Mouse (Mus musculus): ENCODE measurements around the gene Hmgcl. TPM values are rescaled to one million over a fixed set of nuclear protein-coding genes. Genes with fewer than 3 reads are reported as not detected.

The Hmgcl gene
- total RNA-seq (2022), result 10 to 100 TPM; 34.6 to 39.1 (median 37.6) TPM

DNA sequence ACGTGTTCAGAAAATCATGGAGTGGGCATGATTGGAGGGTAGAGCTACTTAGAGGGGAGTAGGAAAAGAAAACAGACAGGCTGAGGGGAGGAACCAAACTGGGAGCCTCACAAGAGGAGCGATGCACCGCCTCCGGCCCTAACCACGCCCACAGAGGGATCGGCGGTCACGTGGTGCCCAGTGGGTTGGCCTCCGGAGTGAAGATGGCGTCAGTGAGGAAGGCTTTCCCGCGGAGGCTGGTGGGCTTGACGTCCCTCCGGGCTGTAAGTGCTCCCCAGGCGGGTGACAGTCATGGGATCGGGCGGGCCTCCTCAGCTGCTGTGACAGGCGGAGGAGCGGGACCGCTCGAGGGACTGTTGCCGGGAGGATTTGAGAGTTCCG, at the start of gene Hmgcl:
Hmgcl (plus strand) TSS at position 171 of the 381 bp plus-strand sequence.
- peak; percentile 93 for DNase-seq (ENCODE audit: low spot score in 2 of 2)

DNA sequence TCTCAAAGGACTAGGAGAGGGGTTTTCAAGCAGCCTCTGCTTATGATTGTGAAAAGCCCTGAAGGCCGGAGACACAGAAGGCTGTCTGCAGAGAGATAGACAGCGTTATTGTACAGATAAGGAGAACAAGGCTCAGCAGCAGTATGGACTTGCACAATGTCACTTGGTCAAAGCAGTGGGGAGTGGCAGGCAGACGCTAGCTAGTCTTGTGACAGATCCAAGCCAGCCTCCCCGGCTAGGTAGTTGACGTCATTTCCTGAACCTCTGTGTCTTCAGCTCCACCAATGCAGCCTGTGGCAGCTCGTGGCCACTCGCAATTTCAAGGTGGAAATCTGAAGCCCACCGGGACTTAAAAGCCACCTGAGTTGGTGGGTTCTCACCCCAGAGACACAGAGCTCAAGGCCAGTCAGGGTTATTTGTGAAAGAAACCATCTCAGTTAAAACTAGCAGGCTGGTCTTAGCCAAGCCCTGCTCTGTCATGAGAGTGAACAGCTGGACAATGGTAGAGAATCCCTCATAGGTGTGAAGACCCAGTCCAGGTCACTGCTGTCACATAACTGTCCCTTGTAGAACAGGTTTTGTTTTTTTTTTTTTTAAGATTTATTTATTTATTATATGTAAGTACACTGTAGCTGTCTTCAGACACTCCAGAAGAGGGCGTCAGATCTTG, 47.7 kb upstream of the Hmgcl start:
- no peak for DNase-seq (ENCODE audit: low spot score in 2 of 2)

DNA sequence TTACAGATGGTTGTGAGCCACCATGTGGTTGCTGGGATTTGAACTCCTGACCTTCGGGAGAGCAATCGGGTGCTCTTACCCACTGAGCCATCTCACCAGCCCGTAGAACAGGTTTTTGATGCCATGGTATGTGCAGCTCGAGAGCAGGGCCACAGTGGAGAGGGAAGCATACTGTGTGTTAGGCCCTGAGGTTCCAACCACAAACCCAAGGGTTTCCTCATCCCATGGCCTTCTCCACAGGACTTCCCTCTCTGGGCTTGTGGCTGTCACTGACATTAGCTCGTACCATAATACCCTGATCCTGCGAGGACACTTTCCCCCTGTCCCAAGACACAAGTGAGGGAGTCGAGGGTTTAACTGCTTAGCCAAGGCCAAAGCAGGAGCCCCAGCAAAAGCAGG, 47.2 kb upstream of the Hmgcl start:
- DNase-seq (ENCODE audit: low spot score in 2 of 2), result no peak

DNA sequence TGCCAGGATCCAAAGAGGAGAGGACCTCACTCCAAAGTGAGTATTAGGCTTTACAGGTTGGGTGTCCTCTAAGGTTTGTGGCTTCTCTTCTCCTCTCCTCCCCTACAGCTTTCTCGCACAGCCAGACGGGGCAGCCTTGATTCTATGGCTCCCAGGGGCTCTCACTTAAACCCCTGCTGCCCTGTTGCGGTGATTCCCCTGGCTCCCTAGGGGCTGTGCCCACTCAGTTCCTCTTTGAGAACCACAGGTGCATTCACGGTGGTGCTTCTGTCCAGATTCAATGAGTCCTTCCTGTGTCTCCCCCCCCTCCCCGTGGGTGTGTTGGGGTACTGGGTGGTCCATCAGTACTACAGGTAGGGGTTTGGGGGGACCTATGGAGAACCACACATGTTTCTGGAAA, 46.2 kb upstream of the Hmgcl start:
- DNase-seq (ENCODE audit: low spot score in 2 of 2), result no peak

DNA sequence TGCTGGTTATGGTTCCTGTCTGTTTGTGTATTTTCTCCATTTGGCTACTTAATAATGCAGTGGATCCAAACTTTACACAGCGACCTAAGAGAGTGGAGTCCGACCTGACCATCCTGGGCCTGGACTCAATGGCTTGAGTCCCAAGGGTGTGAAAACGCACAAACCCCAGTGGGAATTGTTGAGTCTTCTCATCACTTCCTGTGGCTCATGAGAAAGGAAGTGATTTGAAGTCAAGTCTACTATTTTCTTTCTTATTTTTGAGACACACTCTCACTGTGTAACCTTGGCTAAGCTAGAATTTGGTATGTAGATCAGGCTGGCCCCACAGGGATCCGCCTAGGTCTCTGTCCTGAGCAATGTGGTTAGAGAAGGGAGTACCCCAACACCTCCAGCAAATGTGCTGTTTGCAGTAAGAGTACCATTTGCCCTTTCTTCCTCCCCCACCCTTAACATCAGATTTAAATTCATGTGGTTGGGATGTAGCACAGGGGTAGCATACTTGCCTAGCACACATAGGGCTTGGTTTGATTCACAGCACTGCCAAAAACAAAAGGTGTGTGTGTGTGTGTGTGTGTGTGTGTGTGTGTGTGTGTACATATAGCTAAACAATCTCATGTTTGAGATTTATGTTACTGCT, 43.5 kb upstream of the Hmgcl start:
- DNase-seq (ENCODE audit: low spot score in 2 of 2), result no peak

DNA sequence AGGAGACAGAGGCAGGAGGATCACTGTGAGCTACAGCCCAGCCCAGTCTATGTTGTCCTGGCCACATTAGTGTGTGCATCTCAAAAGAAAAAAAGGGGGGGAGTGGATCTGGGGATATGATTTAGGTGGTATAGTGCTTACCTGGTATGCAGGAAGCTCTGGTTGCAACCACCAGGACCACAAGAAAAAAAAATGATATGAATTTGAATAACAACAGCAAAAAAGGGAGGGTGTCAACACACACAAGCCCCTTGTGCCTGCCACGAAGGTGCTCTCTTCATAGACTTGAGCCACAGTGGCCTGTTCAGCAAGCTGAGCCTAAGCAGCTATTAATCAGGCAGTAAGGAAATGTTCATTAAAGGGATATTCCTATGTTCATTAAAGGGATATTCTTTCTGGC, 41.4 kb upstream of the Hmgcl start:
- no peak for DNase-seq (ENCODE audit: low spot score in 2 of 2)

DNA sequence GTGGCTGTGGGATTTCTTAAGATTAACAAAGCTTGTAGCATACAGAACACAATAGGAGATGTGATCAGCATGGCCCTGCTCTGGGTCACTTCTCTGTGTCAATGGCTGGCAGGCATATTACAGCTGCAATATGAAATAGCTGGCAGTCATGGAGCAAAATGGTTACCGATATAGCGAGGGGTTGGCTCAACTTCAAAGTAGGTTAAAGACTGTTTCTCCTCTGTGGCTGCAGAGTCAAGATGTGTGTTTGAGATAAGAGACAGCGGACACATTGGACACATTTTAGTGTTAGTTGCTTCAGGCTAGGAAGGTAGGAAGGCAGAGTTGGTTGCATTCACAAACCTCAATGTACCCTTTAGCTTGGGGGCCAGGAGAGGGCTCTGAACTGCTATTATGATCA, 39.6 kb upstream of the Hmgcl start:
- no peak for DNase-seq (ENCODE audit: low spot score in 2 of 2)

DNA sequence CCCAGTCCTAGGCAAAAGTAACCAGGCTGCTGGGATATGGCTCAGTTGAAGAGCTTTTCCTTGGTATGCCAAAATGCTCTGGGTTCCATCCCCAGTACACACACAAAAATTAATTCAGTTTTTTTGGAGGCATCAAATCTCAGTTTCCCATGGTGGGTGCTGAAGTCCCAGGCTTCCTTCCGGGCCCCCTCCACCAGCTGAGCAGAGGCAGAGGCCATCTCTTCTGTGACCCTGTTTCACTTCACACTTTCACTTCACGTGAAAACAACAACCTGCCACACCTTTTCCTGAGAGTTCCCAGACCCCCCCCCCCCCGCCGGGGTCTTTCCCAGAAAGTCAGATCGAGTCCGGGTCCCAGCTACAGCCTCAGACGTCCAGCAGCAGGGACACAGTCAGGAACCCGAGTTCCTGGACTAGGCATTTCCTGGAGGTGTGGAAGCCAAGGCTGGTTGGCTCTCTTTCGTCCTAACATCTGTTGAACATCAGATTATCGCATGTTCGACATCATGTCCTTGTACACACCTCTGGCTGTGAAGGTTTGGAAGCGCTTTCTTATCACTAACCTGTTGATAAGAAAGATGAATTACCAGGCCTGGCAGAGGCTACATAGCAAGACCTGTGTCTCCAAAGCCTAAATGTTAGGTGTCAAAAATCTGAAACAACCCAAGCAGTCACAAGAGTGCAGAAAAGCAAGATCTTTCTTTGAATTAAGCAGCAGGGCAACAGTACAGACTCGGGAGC, 36.8 kb upstream of the Hmgcl start:
- DNase-seq (ENCODE audit: low spot score in 2 of 2), result no peak

DNA sequence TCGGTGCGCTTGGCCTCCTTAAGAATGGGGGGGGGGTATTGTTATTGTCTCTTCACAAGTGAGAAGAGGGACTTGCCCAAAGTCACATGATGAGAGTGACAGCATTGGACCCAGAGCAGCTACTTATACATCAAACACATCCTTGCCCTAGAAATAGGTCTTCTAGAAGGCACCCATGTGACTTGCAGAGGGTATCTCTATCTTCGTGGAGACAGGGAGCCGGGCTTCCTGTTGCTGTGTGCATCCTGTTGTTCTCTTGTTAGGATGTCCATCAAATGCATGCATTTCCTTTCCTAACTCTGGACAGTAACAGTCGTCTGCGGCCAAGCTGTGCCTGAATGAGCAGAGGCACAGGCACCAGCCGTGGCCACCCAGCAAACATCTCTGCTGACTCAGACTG, 34.7 kb upstream of the Hmgcl start:
- no peak for DNase-seq (ENCODE audit: low spot score in 2 of 2)

DNA sequence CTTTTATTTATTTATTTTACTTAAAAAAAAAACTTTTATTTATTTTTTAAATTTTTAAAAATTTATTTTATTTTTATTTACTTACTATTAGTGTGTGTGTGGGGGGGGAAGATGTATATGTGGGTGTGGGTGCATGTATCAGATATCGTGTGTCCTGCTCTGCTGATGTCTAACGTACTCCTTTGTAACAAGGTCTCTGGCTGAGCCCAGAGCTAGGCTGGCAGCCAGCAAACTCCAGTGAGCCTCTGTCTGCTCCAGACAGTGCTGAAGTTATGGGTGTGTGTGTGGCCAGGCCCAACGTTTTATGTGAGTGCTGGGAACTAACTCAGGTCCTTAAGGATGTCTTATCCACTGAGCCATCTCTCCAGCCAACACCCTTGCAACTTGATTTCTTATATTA, 34.1 kb upstream of the Hmgcl start:
- DNase-seq (ENCODE audit: low spot score in 2 of 2), result no peak

DNA sequence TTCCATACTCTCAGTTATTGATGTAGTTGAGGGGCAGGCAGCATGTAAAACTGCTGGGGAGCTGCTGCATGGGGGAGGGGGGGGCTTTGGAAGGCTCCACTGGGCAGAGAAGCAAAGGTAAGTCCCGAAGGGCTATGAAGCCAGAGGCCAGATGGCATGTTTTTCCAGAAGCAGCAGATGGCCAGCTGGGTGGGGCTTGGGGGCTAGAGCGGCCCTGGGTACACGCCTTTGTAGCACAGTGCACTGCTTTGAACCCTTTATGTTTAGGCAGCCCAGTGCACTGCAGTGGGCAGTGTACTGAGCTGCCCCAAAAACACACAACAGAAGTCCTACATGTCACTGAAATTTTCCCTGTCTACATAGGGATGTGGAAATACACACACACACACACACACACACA, 33.4 kb upstream of the Hmgcl start:
- no peak for DNase-seq (ENCODE audit: low spot score in 2 of 2)

DNA sequence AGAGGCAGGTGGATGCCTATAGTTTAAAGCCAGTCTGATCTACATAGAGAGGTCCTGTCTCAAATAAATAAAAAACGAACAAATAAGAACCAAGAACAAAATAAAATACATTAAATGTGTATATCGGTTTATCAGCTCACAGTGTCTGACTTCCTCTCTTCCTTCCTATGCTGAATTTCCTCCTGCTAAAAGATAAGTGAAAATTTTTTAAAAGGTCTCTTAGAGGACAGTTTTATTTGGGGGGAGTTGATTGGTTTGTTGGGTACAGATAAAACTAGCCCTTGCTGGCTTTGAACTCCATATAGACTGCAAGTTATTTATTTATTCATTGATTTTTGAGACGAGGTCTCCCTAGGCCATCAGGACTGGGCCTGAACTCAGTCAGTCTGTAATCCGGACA, 32.8 kb upstream of the Hmgcl start:
- no peak for DNase-seq (ENCODE audit: low spot score in 2 of 2)

DNA sequence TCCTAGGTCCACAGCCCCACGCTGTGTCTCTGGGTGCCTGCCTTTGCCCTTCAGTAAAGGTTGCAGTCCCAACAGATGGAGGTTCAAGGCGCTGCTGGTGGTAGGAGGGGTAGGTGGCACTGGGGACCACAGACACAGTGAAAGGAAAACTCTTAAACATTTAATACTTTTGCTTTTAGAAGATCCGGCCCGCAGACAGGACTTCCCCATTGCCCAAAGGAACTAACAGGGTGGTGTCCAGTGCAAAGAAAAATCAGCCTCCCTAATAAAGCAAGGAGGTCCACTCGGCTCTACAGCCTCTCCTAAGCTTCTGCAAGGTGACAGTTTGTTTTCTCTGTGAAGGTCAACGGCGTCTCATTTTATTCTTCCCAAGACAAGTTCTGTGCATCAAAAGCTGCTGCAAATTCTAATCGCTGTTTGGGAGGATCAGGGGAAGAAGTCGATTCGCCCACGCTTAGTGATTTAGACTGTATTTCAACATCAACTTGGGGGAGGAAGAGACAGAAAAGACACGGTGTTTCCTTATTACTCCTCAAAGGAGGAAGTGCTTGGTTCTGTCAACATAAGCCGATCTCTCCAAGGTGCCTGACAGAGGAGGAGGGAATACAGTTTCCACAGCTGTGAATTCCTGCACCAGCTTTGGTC, 27.5 kb upstream of the Hmgcl start:
- no peak for DNase-seq (ENCODE audit: low spot score in 2 of 2)

DNA sequence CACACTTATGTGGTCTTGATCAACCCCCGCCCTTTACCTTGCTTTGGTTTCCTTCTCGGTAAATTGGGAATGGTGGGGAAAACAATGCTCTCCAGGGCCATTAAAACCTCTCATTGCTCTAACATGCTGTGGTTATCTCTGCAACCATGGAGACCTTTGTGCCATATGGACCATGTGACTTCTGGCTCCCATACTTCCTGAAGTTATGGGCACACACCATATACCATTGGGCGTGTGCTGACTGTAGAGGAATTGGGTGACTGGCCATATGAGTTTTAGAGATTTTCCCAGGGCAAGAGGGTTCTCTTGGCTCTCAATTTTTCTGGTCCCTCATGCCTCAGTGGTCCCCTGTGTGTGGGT, 27.0 kb upstream of the Hmgcl start:
- no peak for DNase-seq (ENCODE audit: low spot score in 2 of 2)

DNA sequence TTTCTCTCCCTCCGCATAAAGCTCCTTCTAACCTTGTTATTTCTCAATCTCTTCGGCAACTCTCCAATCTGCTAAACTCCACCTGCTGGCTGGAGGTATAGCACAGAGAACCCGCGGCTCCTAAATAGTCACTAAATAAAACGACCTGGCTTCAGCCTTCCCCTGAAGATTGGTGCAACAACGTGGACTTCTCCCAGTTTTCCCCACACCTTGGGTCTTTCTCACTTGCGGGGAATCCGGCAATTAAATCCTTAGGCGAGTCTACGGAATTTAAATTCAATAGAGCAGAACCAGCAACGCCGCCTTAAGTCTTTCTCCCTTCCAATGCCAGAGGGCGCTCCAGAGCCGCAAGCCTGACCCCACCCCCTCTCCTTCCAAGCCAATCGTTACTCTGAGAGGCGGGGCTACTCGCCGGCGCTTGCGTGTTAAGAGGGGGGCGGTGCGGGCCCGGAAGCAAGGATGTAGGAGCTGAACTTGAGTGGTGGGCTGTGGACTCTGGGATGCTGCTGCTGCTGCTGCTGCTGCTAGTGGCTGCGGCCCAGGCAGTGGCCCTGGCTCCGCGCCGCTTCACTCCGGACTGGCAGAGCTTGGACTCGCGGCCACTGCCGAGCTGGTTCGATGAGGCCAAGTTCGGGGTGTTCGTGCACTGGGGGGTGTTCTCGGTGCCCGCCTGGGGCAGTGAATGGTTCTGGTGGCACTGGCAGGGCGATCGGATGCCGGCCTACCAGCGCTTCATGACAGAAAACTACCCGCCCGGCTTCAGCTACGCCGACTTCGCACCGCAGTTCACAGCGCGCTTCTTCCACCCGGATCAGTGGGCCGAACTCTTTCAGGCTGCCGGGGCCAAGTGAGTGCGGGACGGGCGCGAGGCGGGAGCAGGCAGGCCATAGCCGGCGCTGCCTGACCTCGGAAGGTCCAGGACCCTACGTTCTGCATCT, 25.7 kb upstream of the Hmgcl start, which contains the start of gene Fuca1:
Fuca1 (plus strand) TSS at position 432 of the 938 bp plus-strand sequence.
- DNase-seq (ENCODE audit: low spot score in 2 of 2), result peak; percentile 90 to 95

DNA sequence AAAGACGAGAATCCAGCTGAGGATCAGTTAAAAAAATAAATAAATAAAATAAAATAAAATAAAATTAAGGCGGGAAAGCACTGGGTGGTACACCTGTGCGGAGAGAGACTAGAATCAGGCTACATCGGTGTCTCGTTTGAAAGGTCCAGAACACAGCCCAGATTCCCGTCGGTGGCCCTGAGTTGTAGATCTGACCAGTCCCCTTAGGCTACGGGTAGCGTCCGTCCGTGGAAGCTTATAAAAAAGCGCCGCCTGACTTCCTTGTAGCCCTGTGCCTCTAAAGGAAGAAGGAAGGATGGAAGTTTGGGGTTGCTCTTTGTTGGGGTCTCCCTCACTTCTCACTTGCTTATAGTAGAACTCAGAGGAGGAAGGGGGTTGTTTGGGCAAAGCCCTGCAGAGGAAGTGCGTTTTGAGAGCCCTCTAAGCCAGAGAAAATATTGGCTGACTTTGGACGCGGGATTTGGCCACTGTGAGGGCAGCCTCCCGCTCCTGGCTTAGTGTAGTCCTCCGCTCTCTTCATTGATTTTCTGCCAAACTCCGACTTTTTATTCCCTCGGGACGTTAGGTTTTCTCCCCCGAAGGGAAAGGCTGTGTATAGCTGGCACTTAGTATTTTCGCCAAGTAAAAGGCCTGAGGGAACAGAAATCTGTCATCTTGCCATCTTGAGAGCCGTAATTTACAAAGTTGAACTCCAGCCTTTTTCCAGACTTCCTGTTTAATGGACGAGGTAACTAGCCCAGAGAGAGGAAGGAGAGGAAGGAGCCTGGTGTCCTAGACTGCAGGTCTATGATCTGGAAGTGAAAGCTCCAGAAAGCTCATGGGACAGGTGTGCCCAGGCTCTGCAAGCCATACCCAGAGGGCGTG, 24.8 kb upstream of the Hmgcl start:
- no peak for DNase-seq (ENCODE audit: low spot score in 2 of 2)

DNA sequence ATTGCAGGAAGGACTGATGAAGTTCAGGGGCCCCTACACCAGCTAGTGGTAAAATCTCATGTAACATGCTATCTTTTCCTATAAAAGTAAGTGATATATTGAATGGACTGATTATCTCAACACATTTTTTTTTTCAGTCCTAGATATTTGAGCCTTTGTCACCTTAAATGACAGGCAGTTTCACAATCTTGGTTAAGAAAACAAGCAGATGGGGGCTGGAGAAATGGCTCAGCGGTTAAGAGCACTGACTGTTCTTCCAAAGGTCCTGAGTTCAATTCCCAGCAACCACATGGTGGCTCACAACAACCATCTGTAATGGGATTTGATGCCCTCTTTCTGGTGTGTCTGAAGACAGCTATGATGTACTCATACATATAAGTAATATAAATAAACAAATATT, 24.1 kb upstream of the Hmgcl start:
- DNase-seq (ENCODE audit: low spot score in 2 of 2), result no peak

DNA sequence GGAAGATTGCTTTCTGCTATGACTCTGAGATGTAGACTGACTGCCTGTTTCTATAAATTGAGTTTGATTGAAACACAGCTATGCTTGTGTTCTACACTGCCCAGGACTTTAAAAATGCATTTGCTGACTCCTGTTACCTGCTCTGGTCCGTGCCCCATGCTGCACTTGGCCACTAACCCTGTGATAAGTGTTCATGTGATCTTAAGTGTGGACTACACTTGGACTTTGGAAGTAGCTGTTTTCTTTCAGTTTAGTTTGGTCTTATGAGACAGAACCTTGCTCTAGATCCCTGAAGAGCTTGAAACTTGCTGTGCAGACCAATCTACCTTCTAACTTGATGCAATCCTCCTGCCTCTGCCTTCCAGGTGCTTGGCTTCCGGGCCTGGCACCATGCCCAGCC, 21.8 kb upstream of the Hmgcl start:
- no peak for DNase-seq (ENCODE audit: low spot score in 2 of 2)

DNA sequence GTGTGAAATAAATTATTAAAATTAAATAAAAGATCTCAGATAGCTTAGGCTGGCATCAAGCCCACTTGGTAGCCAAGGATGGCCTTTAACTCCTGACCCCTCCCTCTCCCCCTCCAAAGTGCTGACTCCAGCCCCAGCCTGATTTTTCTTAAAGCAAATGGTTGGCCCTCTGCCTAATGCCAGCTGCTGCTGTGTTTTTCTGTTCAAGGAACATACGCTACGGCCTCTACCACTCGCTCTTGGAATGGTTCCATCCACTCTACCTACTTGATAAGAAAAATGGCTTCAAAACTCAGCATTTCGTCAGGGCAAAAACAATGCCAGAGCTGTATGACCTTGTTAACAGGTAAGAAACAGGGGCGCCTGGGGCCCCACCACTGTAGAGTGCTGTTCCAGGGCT, 20.9 kb upstream of the Hmgcl start:
- no peak for DNase-seq (ENCODE audit: low spot score in 2 of 2)

DNA sequence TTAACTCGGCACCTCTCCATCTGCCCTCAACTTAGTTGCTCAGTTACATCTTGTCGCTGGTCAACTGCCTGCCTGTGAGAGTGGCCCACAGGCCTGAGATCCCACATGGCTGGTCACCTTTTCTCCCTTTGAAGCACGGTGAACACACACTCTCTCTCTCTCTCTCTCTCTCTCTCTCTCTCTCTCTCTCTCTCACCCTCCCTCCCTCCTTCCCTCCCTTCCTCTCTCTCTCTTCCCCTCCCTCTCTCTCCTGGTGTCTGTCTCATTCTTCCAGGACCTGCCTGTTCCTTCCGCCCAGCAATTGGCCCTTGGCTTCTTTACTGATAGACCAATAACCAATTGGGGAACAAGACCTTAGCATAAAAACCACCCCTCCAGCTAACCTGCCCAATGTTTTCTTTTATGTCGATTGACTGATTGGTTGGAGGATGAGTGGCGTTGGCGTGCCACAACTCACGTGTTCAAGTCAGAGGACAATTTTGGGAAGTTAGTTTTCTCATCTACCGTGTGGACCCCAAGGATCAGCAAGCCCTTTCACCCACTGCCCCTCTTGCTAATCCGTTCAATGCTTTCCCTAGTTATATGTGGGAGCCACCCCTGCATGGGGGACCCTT, 19.9 kb upstream of the Hmgcl start:
- DNase-seq (ENCODE audit: low spot score in 2 of 2), result no peak
